Mouse (Mus musculus): ENCODE measurements around the gene Dmxl2. TPM values are rescaled to one million over a fixed set of nuclear protein-coding genes. Genes with fewer than 3 reads are reported as not detected.

The Dmxl2 gene
- total RNA-seq, 2 experiments from 2014 or later: 12.9 to 15.1 TPM

GRCm38 (mm10) chr9:54500832-54501452 lies 484 bp downstream of the Dmxl2 start:
- peak in 1 of 2 experiments; percentile 51 for DNase-seq (ENCODE audit: low spot score in 2 of 2)

GRCm38 (mm10) chr9:54499791-54500190 lies 1.6 kb downstream of the Dmxl2 start:
- no peak for DNase-seq (ENCODE audit: low spot score in 2 of 2)

- no peak for DNase-seq (ENCODE audit: low spot score in 2 of 2)
Observed at GRCm38 (mm10) chr9:54499291-54499690, 2.1 kb downstream of the Dmxl2 start.

GRCm38 (mm10) chr9:54490431-54490830 lies 11.0 kb downstream of the Dmxl2 start:
- DNase-seq (ENCODE audit: low spot score in 2 of 2): no peak

- DNase-seq (ENCODE audit: low spot score in 2 of 2): no peak
Observed at GRCm38 (mm10) chr9:54489599-54489998, 11.8 kb downstream of the Dmxl2 start.

- DNase-seq (ENCODE audit: low spot score in 2 of 2): no peak
Observed at GRCm38 (mm10) chr9:54484927-54485326, 16.5 kb downstream of the Dmxl2 start.

GRCm38 (mm10) chr9:54483215-54483614 lies 18.2 kb downstream of the Dmxl2 start:
- no peak for DNase-seq (ENCODE audit: low spot score in 2 of 2)

GRCm38 (mm10) chr9:54482763-54483162 lies 18.7 kb downstream of the Dmxl2 start:
- no peak for DNase-seq (ENCODE audit: low spot score in 2 of 2)

- DNase-seq (ENCODE audit: low spot score in 2 of 2): no peak
Observed at GRCm38 (mm10) chr9:54479054-54479453, 22.4 kb downstream of the Dmxl2 start.

GRCm38 (mm10) chr9:54478117-54478516 lies 23.3 kb downstream of the Dmxl2 start:
- no peak for DNase-seq (ENCODE audit: low spot score in 2 of 2)

- no peak for DNase-seq (ENCODE audit: low spot score in 2 of 2)
Observed at GRCm38 (mm10) chr9:54474546-54474945, 26.9 kb downstream of the Dmxl2 start.

- no peak for DNase-seq (ENCODE audit: low spot score in 2 of 2)
Observed at GRCm38 (mm10) chr9:54474031-54474430, 27.4 kb downstream of the Dmxl2 start.

GRCm38 (mm10) chr9:54472784-54473183 lies 28.6 kb downstream of the Dmxl2 start:
- no peak for DNase-seq (ENCODE audit: low spot score in 2 of 2)

GRCm38 (mm10) chr9:54469339-54469738 lies 32.1 kb downstream of the Dmxl2 start:
- DNase-seq (ENCODE audit: low spot score in 2 of 2): no peak

- no peak for DNase-seq (ENCODE audit: low spot score in 2 of 2)
Observed at GRCm38 (mm10) chr9:54467433-54467933, 33.9 kb downstream of the Dmxl2 start.

GRCm38 (mm10) chr9:54463483-54464054 lies 37.9 kb downstream of the Dmxl2 start:
- DNase-seq (ENCODE audit: low spot score in 2 of 2): no peak

GRCm38 (mm10) chr9:54439015-54439414 lies 62.4 kb downstream of the Dmxl2 start:
- DNase-seq (ENCODE audit: low spot score in 2 of 2): no peak

GRCm38 (mm10) chr9:54438246-54438645 lies 63.2 kb downstream of the Dmxl2 start:
- peak; percentile 15 to 26 for DNase-seq (ENCODE audit: low spot score in 2 of 2)

- DNase-seq (ENCODE audit: low spot score in 2 of 2): no peak
Observed at GRCm38 (mm10) chr9:54416238-54416637, 85.2 kb downstream of the Dmxl2 start.

GRCm38 (mm10) chr9:54356756-54357155 lies 144.7 kb downstream of the Dmxl2 start:
- no peak for DNase-seq (ENCODE audit: low spot score in 2 of 2)

- no peak for DNase-seq (ENCODE audit: low spot score in 2 of 2)
Observed at GRCm38 (mm10) chr9:54342026-54342425, 159.4 kb downstream of the Dmxl2 start.

GRCm38 (mm10) chr9:54336532-54337144 lies 164.8 kb downstream of the Dmxl2 start:
- peak; percentile 38 to 44 for DNase-seq (ENCODE audit: low spot score in 2 of 2)

Measured in adrenal gland, adult 18-20 months (tissue).